Mouse (Mus musculus) neutrophil, adult 5-6 weeks (primary cell): ENCODE measurements around the gene Gdf11. TPM values are rescaled to one million over a fixed set of nuclear protein-coding genes. Genes with fewer than 3 reads are reported as not detected.
A peak's percentile ranks its signal among the peaks of the same experiment; 100 is the strongest.

ENCODE experiments used
- ATAC-seq: fragments of 151-379, 151-347 bp; 2 replicates; pipeline ENCODE4 v1.8.0; 2017; ENCODE audit warnings: mild to moderate bottlenecking, moderate TSS enrichment; ENCODE audit not compliant: insufficient number of reproducible peaks, poor library complexity, low FRiP score, severe bottlenecking; ENCODE audit errors: extremely low read depth
- total RNA-seq: library from RNA; stranded (forward); fragments of 200-1000 nt; gene quantifications from 2 replicates; pipeline ENCODE4 v1.2.3, GENCODE M21; 2017

Gdf11 gene
- total RNA-seq, 1 experiment from 2014 or later = 19.9 TPM

DNA sequence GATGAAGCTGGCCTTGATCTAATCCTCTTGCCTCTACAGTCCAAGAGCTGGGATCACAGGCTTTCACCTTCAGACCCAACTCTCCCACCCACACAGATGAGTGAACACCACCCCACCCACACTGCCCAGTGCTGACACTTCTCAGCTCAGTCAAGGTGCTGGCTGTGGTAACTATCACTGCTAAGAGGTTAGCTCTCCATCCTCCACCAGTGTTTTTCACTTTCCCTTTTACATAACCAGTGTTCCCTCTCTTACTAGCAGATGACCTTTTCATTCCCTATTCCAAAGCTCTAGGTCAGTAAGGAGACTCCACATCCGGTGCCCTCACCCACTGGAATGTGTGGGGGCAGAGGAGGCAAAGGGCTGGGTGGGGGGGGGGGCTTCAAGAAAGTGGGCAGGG is 29.7 kb upstream of the Gdf11 start:
- no peak for ATAC-seq

DNA sequence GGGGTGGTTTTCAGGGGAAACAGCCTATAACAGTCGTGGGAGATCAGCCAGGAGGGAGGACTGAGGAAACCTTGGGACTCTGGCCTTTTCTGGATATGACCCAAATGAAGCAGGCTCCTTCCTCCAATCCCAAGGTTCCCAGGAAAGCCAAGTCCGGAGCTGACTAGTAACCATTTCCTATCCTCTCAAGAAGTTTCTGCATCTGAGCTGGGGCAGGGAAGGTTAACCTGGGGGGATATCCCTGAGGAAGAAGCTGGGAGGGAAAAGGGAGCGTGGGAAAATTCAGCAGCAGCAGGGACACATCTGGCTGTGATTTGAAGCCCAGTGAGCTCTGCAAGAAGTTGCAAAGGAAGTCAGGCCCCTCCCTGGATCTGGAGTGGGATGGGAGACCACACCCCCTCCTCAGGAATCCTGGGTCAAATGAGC is 29.2 kb upstream of the Gdf11 start:
- ATAC-seq = no peak

DNA sequence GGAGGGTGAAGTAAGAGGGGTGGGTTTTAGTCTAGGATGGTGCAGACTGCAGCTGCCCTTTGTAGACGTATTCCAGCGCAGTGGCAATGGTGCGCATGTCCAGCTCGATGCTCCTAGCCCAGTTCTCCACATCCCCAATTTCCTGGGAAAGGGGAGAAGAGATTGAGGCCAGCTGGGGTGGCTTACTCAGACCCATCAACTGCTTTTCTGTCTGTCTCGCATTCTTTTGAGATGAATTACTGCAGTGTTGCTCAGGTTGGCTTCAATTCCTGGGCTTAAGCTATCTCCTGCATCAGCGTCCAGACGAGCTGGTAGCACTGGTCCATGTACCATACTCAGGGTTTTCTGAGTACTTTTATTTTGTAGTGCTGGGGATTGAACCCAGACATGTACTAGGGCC is 28.4 kb upstream of the Gdf11 start:
- ATAC-seq = no peak

DNA sequence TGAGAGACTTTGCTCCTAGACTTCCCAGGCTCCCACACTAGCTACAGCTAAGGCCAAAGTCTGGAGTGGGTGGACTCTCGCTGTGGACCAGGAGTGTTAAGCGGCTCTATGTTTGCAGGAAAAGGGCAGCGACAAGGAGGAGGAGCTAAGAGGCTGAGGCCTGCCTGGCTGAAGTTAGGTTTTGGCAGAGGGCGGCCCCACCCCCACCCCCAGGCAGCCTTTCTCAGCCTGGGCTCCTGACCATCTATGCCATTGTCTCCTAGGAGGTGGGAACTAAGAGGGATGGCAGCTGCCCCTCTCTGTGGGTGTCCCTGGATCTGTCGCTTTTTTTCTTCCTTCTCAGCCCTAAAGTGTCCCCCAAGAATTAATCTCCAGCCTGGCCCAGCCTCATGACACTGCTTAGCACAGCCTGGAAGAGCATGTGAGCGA is 27.7 kb upstream of the Gdf11 start:
- ATAC-seq = no peak

DNA sequence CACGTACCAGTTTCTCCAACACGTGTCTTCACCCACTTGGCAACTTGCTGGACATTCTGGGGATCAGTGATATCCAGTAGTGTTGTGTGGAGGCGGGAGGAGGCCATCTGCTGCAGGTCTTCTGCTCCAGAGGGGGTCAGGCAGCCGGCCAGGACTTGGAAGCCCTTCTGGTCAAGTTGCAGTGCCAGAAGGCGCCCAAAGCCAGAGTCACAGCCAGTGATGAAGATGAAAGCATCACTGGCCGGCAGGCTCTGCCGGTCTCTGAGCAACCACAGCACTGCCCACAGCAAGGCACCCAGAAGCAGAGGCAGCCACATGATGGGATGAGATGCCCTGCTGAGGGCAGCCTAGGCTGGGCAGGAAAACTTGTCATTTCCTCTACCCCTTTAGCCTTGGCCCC is 26.7 kb upstream of the Gdf11 start:
- ATAC-seq = no peak

DNA sequence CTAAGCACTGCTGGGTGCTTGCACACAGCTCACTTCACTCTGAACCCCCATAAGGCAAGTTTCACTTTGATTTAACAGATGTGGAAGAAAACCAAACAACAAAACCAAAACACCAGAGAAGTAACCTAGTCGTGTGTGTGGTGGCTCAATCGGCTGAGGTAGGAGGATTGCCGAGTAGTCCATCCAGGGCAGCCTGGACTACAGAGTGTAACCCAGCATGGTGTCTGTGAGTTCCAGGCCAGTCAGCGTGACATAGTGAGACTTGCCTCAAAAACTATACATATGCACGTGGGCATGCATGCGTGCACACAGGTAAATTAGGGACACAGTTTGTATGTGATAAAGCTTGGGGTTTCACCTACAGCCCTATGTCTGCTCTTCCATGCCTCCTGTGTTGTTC is 25.9 kb upstream of the Gdf11 start:
- no peak for ATAC-seq

DNA sequence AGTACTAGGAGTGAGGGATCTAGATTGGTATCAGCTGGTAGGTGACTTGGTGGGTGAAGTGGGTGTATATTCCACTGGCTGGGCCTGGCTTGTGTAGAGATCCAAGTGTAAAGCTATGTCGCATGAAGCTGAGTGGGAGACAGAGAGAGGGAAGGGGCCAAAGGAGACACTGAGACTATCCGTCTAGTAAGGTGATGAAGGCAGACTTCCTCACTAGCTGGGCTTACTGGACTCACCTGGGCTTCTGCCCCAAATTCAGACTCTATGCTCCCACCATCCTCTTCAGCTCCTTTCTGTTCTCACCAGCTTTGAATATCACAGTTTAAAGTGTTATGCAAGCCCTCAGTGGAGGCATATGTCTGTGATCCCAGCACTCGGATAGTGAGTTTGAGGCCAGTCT is 25.1 kb upstream of the Gdf11 start:
- no peak for ATAC-seq

DNA sequence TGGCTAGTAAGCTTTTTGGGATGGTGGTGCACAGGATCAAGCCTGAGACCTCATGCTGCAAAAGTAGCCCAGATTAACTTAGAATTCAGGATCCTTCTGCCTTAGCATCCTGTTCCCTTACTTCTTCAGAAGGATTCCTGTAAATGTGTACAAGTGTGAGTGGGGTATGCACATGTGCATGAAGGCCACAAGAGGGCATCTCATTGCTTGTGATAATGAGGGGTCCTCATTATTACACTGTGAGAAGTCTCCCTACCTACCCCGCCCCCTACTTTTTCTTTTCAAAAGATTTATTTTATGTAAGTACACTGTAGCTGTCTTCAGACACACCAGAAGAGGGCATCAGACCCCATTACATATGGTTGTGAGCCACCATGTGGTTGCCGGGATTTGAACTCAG is 24.0 kb upstream of the Gdf11 start:
- ATAC-seq = no peak

DNA sequence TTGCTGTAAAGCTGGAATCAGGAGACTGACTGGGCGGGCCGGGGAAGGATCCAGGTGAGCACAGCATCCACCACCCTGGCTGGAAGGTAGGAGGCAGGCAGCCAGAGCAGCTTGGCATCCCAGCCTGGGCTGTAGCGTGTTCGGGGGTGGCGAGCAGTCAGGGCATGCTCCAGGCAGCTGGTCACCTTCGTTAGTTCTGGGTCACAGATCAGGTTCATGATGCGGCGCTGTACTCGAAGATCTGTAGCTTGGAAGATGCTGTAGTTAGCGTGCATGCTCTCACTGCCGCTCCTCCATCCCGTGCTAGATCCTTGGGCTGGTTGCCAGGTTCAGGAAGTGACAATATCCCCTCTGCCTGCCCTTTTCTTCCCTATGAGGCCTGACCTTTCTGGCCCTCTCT is 22.2 kb upstream of the Gdf11 start:
- ATAC-seq = no peak

DNA sequence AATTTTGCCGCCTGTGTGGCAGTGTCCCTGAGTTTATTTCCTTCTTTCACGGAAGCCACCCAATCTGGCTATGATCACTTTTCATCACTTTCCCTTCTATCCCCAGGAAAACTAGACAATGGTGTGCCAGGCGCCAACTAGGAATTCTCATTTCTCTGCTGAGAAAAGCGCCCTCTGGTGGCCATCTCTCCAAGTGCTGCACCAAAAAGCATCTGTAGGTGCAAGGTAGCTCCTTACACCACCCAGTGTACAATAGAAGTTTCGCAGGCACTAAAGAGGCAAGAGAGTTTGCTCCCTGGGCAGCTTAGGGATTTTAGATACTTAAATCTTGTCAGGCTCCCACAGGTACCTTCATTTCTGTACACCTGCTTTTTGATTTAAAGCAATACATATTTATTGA is 21.7 kb upstream of the Gdf11 start:
- peak; percentile 78 for ATAC-seq

DNA sequence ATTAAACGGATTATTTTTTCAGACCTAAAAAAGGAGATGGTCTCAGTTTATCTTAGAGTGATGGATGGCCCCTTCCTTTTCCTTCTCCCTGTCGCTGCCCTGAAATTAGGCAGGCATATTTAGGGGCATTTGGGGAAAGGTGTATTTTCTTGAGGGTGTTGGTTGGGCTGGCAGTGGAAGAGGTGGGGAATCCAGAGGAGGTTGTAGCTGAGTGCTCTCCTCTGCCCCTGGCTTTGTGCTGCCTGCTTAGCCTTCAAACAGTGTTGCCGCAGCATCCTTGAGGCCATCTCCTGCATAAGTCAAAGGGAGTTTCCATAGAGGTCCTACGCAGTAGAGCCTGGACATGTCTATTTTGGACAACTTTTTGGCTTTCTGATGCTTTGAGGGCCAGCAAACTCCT is 21.3 kb upstream of the Gdf11 start:
- no peak for ATAC-seq

DNA sequence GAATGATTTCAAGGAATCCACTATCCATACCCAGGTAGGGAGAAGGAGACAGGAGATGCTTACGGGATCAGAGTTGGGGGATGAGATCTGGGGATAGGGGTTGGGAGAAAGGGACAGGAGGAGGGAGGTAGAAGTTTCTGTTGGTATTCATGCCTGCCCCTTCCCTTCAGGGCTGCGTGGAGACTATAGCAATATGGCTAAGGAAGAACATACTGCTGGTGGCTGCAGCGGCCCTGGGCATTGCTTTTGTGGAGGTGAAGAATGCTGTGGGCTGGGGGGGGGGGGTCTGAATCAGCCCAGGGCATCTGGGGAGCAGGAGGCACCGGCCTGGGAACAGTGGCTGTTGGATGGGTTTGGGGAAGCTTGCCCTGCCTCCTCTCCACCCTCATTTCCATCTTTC is 20.8 kb upstream of the Gdf11 start:
- ATAC-seq = no peak

DNA sequence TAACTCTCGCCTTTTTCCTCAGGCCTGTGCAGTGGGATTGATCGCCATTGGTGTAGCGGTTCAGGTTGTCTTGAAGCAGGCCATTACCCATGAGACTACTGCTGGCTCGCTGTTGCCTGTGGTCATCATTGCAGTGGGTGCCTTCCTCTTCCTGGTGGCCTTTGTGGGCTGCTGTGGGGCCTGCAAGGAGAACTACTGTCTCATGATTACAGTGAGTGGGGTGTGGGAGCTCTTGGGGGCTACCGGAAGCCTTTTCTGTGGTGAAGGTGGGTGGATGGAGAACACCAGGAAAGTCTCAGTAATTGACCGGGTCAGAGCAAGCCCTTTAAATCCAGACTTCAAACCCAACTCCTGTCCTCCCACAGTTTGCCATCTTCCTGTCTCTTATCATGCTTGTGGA is 19.9 kb upstream of the Gdf11 start:
- no peak for ATAC-seq

DNA sequence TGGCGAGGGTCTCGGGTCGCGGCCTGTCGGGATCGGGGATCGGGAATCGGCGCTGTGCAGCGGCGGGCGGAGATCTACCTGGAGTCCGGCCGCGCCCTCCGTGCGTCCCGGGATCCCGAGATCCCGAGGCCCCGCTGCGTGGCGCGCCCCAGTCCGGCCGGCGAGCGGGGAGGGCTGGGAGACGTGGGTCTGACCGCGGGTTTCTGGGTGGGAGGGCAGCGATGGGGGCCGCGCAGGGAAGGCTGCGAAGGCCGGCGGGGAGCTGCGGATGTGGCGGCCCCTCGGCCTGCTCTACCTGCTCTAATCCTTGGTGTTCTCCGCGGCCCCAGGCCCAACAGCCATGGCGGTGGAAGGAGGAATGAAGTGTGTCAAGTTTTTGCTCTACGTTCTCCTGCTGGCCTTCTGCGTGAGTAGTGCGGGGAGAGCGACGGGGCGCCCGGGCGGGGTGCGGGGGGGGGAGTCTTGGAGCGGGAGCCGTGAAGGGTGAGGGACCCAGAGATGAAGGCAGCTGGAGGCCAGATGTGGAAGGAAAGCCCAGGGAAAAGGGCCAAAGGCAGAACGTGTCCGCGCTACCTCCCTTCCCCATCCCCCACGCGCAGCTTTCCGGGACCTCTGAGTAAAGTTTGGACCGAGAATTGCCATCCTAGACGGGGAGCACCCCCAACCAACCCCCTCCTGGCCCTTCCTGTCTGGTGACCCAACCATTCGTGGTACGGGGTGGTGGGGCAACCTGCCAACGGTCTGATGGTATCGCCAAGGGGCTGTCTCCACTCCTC is 18.7 kb upstream of the Gdf11 start:
- 0 out of 2 replicates have a peak, but pooled peaks have one; percentile 1 for ATAC-seq

DNA sequence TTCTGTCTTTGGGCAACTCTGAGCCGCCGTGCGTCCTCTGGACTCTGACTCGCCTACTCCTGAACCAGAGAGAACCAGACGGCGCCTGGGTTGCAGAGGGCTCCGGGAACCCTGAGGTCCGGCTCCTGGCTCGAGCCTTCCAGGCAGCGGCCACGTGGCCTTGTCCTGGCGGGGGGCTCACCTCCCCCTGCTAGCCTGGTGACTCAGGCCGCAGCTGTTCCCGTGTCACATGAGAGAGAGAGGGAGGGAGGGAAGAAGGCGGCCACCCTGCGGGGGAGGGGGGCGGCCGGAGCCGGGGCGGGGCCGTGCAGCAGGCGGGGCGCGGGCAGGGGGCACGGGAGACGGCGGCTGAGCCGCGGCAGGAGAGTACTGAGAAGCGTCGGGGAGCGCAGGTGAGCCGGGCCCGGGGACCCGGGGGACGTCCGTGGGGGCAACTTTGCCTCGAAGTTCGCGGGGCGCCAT is 18.1 kb upstream of the Gdf11 start:
- peak; percentile 20; the same call in 1 of the 2 replicates for ATAC-seq

DNA sequence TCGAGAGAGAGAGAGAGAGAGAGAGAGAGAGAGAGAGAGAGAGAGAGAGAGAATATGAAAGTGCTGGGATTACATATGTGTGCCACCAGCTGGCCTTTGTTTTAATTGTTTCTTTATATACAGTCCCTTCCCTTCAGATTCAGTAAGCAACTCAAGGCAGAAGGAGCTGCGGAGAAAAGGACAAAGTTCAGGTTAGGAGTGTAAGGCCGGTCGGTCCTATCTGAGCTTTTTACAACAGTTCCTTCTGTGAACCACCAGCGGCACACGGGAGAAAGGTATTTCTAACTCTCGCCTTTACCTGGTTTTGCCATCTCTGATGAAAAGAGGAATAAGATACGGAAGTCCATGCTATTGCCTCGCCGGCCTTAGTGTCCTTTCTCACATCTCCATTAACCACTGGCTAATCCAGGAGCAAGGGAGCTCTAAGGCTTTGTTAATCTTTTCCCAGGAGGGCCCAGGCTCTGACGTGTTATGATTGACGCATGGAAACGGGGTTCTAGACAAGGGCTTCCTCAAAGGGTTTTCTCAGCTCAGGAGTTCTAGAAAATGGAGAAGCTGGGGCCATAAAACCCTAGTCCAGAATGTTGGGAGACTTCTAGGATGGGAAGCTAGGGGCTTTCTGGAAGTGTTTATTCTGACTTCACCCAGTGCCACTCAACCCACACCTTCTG is 17.4 kb upstream of the Gdf11 start:
- no peak for ATAC-seq

DNA sequence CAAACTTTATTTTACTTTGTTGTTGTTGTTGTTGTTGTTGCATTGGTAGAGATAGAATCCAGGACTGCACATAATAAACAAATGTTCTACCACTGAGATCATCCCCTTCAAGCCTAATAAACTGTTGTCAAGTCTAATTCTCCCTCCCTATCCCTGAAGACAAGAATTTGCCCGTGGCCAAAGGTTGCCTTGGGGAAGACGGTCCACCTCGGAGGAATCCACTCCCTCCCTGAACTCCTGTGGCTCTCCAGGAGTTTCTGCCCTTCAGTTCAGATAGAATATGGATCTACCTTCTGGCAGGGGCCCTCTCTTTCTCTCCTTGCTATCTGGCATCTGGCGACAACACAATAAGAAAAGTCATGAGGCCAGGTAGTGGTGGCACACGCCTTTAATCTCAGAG is 13.3 kb upstream of the Gdf11 start:
- no peak for ATAC-seq

DNA sequence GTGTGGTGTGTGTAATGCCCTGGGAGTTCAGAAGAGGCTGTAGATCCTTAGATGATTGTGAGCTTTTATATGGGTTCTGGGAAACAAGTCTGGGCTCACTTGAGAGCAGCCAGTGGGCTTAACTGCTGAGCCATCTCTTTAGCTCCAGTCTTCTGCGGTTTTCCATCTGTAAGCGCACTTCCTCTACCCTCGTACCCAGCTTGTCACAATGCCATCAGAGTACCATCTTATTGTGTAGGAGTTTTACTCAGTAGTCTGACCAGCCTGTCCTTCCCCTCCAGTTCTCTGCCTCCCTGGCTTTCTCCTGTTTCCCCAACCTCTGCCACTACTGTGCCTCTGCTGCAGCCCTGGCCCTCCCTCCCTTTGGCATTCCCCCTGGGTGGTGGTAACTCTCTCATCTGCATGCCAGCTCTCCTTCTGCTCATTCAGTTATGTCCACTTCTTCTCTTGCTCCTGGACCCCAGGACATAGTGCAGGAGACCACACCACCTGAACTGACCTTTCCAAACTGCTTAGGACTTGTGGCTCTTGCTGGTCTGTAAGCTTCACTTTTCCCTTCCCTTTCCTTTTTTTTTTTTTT is 11.0 kb upstream of the Gdf11 start:
- ATAC-seq = peak; percentile 46; the same call in 1 of the 2 replicates

DNA sequence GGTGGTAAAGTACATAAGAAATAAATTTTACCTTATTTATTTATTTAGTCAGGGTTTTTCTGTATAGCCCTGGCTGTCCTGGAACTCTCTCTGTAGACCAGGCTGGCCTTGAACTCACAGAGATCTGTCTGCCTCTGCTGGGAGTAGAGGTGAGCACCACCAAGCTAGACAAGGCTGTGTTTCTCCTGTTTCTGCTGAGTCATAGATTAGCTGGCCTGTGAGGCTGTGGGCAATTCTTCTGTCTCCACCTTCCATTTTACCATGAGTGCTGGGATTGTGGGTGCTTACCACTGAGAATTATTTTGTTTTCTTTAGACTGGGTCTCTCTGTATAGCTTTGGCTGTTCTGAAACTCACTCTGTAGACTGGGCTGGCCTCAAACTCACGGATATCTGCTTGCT is 9.9 kb upstream of the Gdf11 start:
- no peak for ATAC-seq

DNA sequence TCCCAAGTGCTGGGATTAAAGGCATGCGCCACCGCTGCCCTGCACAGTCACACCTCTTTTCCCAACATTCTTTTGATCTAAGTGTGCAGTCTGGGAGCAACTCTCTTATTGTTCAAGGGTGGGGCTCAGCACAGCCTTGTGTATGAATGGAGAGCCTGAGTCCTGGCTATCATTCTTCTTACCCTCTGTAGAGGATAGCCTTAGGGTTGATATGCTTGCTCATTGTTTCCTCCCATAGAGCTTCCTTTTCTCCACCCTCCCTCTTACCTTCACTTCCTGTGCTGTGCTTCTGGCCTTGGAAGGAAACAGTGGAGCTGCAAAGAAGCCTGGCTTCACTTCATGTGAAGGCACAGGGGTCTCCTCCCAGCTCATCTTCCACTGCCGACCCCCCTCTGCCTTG is 9.2 kb upstream of the Gdf11 start, which contains the start of gene Cd63:
TSS of gene Cd63 (plus strand) at position 292 of the 400 bp plus-strand sequence.
- no peak for ATAC-seq
